Mouse (Mus musculus) megakaryocyte, embryonic 14.5 days (primary cell): ENCODE data around the gene Gstt2.

ENCODE experiments used
- FLI1 ChIP-seq: IDR thresholded peaks from 2 replicates; pipeline ENCODE4 v1.6.1; 2012; ENCODE audit warnings: low read length, inconsistent platforms, mixed read lengths
- GATA1 ChIP-seq: IDR thresholded peaks from 3 replicates; pipeline ENCODE4 v1.6.1; 2012; ENCODE audit warnings: mixed read lengths, low read length, inconsistent platforms, borderline replicate concordance

DNA sequence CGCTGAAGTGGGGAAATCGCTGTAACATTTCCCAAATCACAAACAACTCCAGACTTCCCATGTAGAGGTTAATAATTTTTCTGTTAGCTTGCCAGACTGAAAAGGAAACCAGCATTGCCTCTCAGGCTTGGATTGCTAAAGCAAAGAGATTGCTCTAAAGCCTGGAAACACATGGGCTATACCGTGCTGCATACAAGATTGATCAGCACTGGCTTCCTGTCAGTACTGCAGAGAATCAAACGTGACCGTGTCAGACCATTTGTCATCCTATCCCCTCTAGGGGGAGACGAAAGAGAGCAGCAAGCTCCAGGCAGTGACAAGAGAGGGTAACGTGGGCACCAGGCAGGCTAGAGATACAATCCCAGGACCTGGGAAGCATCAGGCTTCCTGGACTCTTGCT is 46.5 kb downstream of the Gstt2 start:
- TF ChIP-seq GATA1 (no peak), FLI1 (no peak)
